Mouse (Mus musculus) embryonic facial prominence, embryonic 12.5 days (tissue): ENCODE measurements around the gene Nop10. TPM values are rescaled to one million over a fixed set of nuclear protein-coding genes. Genes with fewer than 3 reads are reported as not detected.
"Not testable (repeated sequence)": the region's sequence is repeated elsewhere in the genome, so short reads cannot be mapped to it uniquely, and the experiment has no call there.

Experiments used
- ATAC-seq: fragments of 200-750 bp; cut with Nextera tagmentation; 2 replicates; pipeline ENCODE4 v1.8.0; 2017; ENCODE audit not compliant: insufficient number of reproducible peaks, insufficient read depth, low FRiP score, low TSS enrichment
- H3K27ac ChIP-seq: fragments of 300-500 bp; sonication (generic); 2 replicates; pipeline ENCODE4 v1.5.1; 2016; ENCODE audit warnings: mild to moderate bottlenecking
- H3K27me3 ChIP-seq: fragments of 300-500 bp; sonication (generic); 2 replicates; pipeline ENCODE4 v1.6.1; 2016; ENCODE audit warnings: mild to moderate bottlenecking, moderate library complexity
- H3K36me3 ChIP-seq: fragments of 300-500 bp; sonication (generic); 2 replicates; pipeline ENCODE4 v1.6.1; 2016; ENCODE audit warnings: mild to moderate bottlenecking
- H3K4me1 ChIP-seq: fragments of 300-500 bp; sonication (generic); 2 replicates; pipeline ENCODE4 v1.6.1; 2016
- H3K4me2 ChIP-seq: fragments of 300-500 bp; sonication (generic); replicated peaks from 2 replicates; pipeline ENCODE4 v1.6.1; 2016; ENCODE audit warnings: mild to moderate bottlenecking, moderate library complexity
- H3K4me3 ChIP-seq: fragments of 300-500 bp; sonication (generic); 2 replicates; pipeline ENCODE4 v1.5.1; 2016; ENCODE audit warnings: mild to moderate bottlenecking
- H3K9ac ChIP-seq: fragments of 300-500 bp; sonication (generic); 2 replicates; pipeline ENCODE4 v1.6.1; 2016; ENCODE audit warnings: mild to moderate bottlenecking, moderate library complexity
- H3K9me3 ChIP-seq: fragments of 300-500 bp; sonication (generic); 2 replicates; pipeline ENCODE4 v1.6.1; 2016; ENCODE audit warnings: mild to moderate bottlenecking, moderate library complexity
- WGBS: fragments of 180-500 bp; shearing (Covaris S2); methylation state at CpG from one replicate; pipeline ENCODE4 v1.1.7; 2016; 5-methylcytosine and 5-hydroxymethylcytosine counted together
- polyA plus RNA-seq: library from polyadenylated mRNA; unstranded; fragments of >200 nt; fragmentation: Nextera tagmentation; extraction: Ambion mirVana; gene quantifications from 2 replicates; pipeline ENCODE4 v1.2.1, GENCODE M21; 2016

Nop10 gene
- polyA plus RNA-seq, 1 experiment from 2014 or later, result 169 TPM

DNA sequence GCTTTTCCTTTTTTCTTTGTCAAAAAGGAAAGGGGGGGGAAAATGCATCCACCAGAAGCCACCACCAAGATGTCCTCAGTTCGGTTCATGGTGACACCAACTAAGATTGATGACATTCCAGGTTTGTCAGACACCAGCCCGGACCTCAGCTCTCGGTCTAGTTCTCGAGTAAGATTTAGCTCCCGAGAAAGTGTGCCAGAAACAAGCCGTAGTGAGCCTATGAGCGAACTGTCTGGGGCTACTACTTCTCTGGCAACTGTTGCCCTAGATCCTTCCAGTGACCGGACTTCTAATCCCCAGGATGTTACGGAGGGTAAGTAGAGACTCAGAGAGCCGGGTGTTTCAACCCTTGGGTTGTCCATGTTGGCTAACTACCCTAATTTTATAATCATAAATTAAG, 5.1 kb downstream of the Nop10 start:
- Histone ChIP-seq H3K27ac (no peak overlapping the region), H3K9me3 (no peaks in the 10 kb centered on the region), H3K4me3 (peak overlapping the region; percentile 86), H3K4me2 (peak overlapping the region; percentile 90), H3K9ac (peak overlapping the region; percentile 70; the same call in 1 of the 2 replicates), H3K4me1 (peaks cover 20% of the 10 kb centered on the region), H3K27me3 (no peaks in the 10 kb centered on the region), H3K36me3 (no peaks in the 10 kb centered on the region)
- no peak for ATAC-seq
- WGBS, result 65% methylated on average over 10 of the region's 10 CpGs

DNA sequence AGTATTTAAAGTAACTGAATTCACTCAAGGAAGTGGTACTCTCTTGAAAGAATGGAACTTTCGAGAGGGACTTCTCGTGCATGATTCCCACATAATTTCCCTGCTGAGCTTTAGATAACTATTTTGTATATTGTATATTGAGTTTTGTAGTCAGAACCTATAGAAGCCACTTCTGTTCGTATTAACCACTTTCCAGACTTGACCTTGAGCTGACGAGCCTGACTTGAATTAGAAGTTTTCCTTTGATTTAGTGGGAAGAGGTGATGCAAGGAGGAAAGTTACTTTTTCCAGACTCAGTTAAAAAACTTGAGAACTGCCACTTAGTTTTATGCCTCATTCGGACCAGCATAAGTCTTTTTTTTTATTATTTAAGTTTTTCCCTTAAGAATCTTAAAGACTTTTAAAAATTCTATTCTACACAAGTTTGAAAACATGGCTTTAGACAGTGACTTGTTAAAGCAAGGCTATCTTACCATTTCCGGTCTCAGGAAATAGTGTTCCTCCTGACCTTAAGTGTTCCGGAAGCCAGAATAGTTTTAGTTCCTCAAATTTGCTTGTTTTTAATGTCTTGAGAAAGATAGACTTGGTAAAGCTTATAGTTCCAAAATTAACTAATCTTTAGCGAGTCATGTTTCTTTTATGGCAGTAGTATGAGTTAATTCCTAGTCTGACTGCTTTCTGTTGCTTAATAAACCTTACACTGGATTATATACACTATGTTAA, 6.0 kb downstream of the Nop10 start:
- Histone ChIP-seq H3K9me3 (no peaks in the 10 kb centered on the region), H3K27ac (no peak overlapping the region), H3K9ac (no peak overlapping the region), H3K4me2 (peak overlapping the region; percentile 90), H3K36me3 (no peaks in the 10 kb centered on the region), H3K4me1 (peaks cover 18% of the 10 kb centered on the region), H3K27me3 (no peaks in the 10 kb centered on the region), H3K4me3 (no peak overlapping the region)
- ATAC-seq, result no peak
- 81% methylated on average over 8 of the region's 8 CpGs for WGBS

- no peaks in the 10 kb centered on the region for H3K9me3 ChIP-seq
- WGBS, result 79% methylated on average over 2 of the region's 2 CpGs
- H3K27me3 ChIP-seq, result no peaks in the 10 kb centered on the region
- no peak overlapping the region for H3K4me3 ChIP-seq
- H3K27ac ChIP-seq, result no peak overlapping the region
- no peak overlapping the region for H3K4me2 ChIP-seq
- ATAC-seq, result no peak
- H3K4me1 ChIP-seq, result peaks cover 10% of the 10 kb centered on the region
- no peaks in the 10 kb centered on the region for H3K36me3 ChIP-seq
- H3K9ac ChIP-seq, result no peak overlapping the region
These were observed 8.3 kb downstream of the Nop10 start for GRCm38 (mm10) chr2:112270011-112270410.

DNA sequence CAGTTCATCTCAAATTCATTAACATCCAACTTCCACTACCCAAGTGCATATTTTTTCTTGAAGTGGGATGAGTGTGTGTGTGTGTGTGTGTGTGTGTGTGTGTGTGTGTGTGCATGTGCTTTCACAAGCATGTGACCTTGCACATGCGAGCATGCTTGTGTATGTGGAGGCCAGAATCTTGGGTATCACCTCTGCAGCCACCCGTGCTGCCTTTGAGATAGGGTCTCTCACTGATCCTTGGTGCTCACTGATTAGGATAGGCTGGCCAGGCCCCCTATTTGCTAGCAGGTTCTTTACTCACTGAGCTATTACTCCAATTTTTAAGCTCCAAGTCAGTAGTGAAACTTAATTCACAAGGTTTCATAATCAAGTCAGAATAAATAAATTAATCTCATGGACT, 11.2 kb downstream of the Nop10 start:
- Histone ChIP-seq H3K9ac (no peak overlapping the region), H3K4me2 (no peak overlapping the region), H3K4me1 (no peaks in the 10 kb centered on the region), H3K9me3 (no peaks in the 10 kb centered on the region), H3K27ac (no peak overlapping the region), H3K36me3 (no peaks in the 10 kb centered on the region), H3K27me3 (no peaks in the 10 kb centered on the region), H3K4me3 (no peak overlapping the region)
- ATAC-seq, result no peak
- 97% methylated on average over 2 of the region's 2 CpGs for WGBS

- Histone ChIP-seq H3K36me3 (no peaks in the 10 kb centered on the region), H3K27ac (no peak overlapping the region), H3K4me3 (no peak overlapping the region), H3K27me3 (no peaks in the 10 kb centered on the region), H3K4me2 (no peak overlapping the region), H3K9ac (no peak overlapping the region), H3K4me1 (no peaks in the 10 kb centered on the region), H3K9me3 (no peaks in the 10 kb centered on the region)
- no peak for ATAC-seq
- WGBS, result 87% methylated on average over 6 of the region's 6 CpGs
These were observed 11.7 kb downstream of the Nop10 start for GRCm38 (mm10) chr2:112273474-112273873.

- Histone ChIP-seq H3K9me3 (no peaks in the 10 kb centered on the region), H3K4me3 (no peak overlapping the region), H3K9ac (no peak overlapping the region), H3K4me1 (no peaks in the 10 kb centered on the region), H3K4me2 (no peak overlapping the region), H3K27me3 (no peaks in the 10 kb centered on the region), H3K27ac (no peak overlapping the region), H3K36me3 (no peaks in the 10 kb centered on the region)
- WGBS, result 96% methylated on average over 3 of the region's 3 CpGs
- ATAC-seq, result no peak
These were observed 15.1 kb downstream of the Nop10 start for GRCm38 (mm10) chr2:112276870-112277269.

- Histone ChIP-seq H3K9ac (no peak overlapping the region), H3K27me3 (no peaks in the 10 kb centered on the region), H3K36me3 (no peaks in the 10 kb centered on the region), H3K4me2 (no peak overlapping the region), H3K9me3 (no peaks in the 10 kb centered on the region), H3K27ac (no peak overlapping the region), H3K4me3 (no peak overlapping the region), H3K4me1 (no peaks in the 10 kb centered on the region)
- WGBS, result 88% methylated on average over 1 of the region's 1 CpGs
- no peak for ATAC-seq
These were observed 21.1 kb downstream of the Nop10 start for GRCm38 (mm10) chr2:112282846-112283245.

- Histone ChIP-seq H3K9ac (peak overlapping the region; percentile 69), H3K27ac (no peak overlapping the region)
These were observed 22.8 kb downstream of the Nop10 start for GRCm38 (mm10) chr2:112284363-112285030.

GRCm38 (mm10) chr2:112285031-112285390, 23.3 kb downstream of the Nop10 start:
- ATAC-seq, result no peak
- Histone ChIP-seq H3K9me3 (no peaks in the 10 kb centered on the region), H3K4me2 (peak overlapping the region; percentile 84), H3K27ac (no peak overlapping the region), H3K27me3 (no peaks in the 10 kb centered on the region), H3K4me3 (peak overlapping the region; percentile 45), H3K36me3 (no peaks in the 10 kb centered on the region), H3K4me1 (no peaks in the 10 kb centered on the region), H3K9ac (no peak overlapping the region)
- WGBS, result 57% methylated on average over 6 of the region's 6 CpGs

More at GRCm38 (mm10) chr2:112284363-112285030, 22.8 kb downstream of the Nop10 start:
- Histone ChIP-seq H3K4me3 (peak overlapping the region; percentile 45), H3K36me3 (no peaks in the 10 kb centered on the region), H3K27me3 (no peaks in the 10 kb centered on the region), H3K9me3 (no peaks in the 10 kb centered on the region), H3K4me1 (no peaks in the 10 kb centered on the region), H3K4me2 (peak overlapping the region; percentile 84)
- under 1% methylated on average over 21 of the region's 21 CpGs for WGBS
- peak; percentile 88 for ATAC-seq

GRCm38 (mm10) chr2:112286062-112286461, 24.3 kb downstream of the Nop10 start:
- not testable (repeated sequence) for H3K9me3 ChIP-seq, H3K36me3 ChIP-seq, H3K27me3 ChIP-seq, H3K4me2 ChIP-seq, H3K27ac ChIP-seq, H3K9ac ChIP-seq, H3K4me3 ChIP-seq, H3K4me1 ChIP-seq, ATAC-seq
- WGBS, result 97% methylated on average over 1 of the region's 1 CpGs

- Histone ChIP-seq H3K27ac (no peak overlapping the region), H3K36me3 (no peaks in the 10 kb centered on the region), H3K9ac (no peak overlapping the region), H3K4me2 (no peak overlapping the region), H3K4me1 (no peaks in the 10 kb centered on the region), H3K4me3 (no peak overlapping the region), H3K27me3 (no peaks in the 10 kb centered on the region), H3K9me3 (no peaks in the 10 kb centered on the region)
- ATAC-seq, result no peak
- 69% methylated on average over 4 of the region's 4 CpGs for WGBS
These were observed 25.3 kb downstream of the Nop10 start for GRCm38 (mm10) chr2:112287059-112287458.

- no peaks in the 10 kb centered on the region for H3K9me3 ChIP-seq
- WGBS, result 92% methylated on average over 3 of the region's 3 CpGs
- H3K9ac ChIP-seq, result no peak overlapping the region
- no peaks in the 10 kb centered on the region for H3K27me3 ChIP-seq
- no peaks in the 10 kb centered on the region for H3K4me1 ChIP-seq
- H3K36me3 ChIP-seq, result no peaks in the 10 kb centered on the region
- no peak overlapping the region for H3K4me2 ChIP-seq
- no peak overlapping the region for H3K27ac ChIP-seq
- no peak overlapping the region for H3K4me3 ChIP-seq
- ATAC-seq, result no peak
These were observed 27.8 kb downstream of the Nop10 start for GRCm38 (mm10) chr2:112289507-112289906.
